Mouse (Mus musculus): ENCODE measurements around the gene 5730522E02Rik.
"Not testable (repeated sequence)": the region's sequence is repeated elsewhere in the genome, so short reads cannot be mapped to it uniquely, and the experiment has no call there.

Gene 5730522E02Rik

GRCm38 (mm10) chr11:26210582-26211180 lies at the start of gene 5730522E02Rik:
5730522E02Rik (minus strand) TSS chr11:26210763.
- DNase-seq (ENCODE audit: low read depth, low spot score): no peak

- DNase-seq (ENCODE audit: low read depth, low spot score): no peak
Observed at GRCm38 (mm10) chr11:26236540-26236939, 26.0 kb upstream of the 5730522E02Rik start.

GRCm38 (mm10) chr11:26229895-26230294 lies 19.3 kb upstream of the 5730522E02Rik start:
- DNase-seq (ENCODE audit: low read depth, low spot score): no peak

- DNase-seq (ENCODE audit: low read depth, low spot score): not testable (repeated sequence)
Observed at GRCm38 (mm10) chr11:26213643-26214042, 3.1 kb upstream of the 5730522E02Rik start.

- DNase-seq (ENCODE audit: low read depth, low spot score): no peak
Observed at GRCm38 (mm10) chr11:26209811-26210581, 567 bp downstream of the 5730522E02Rik start.

GRCm38 (mm10) chr11:26203466-26203865 lies 7.1 kb downstream of the 5730522E02Rik start:
- DNase-seq (ENCODE audit: low read depth, low spot score): no peak

GRCm38 (mm10) chr11:26202842-26203241 lies 7.7 kb downstream of the 5730522E02Rik start:
- DNase-seq (ENCODE audit: low read depth, low spot score): no peak

- no peak for DNase-seq (ENCODE audit: low read depth, low spot score)
Observed at GRCm38 (mm10) chr11:26201778-26202097, 8.8 kb downstream of the 5730522E02Rik start.

GRCm38 (mm10) chr11:26200970-26201777 lies 9.4 kb downstream of the 5730522E02Rik start:
- peak; percentile 28 for DNase-seq (ENCODE audit: low read depth, low spot score)

- DNase-seq (ENCODE audit: low read depth, low spot score): no peak
Observed at GRCm38 (mm10) chr11:26195468-26195867, 15.1 kb downstream of the 5730522E02Rik start.

- no peak for DNase-seq (ENCODE audit: low read depth, low spot score)
Observed at GRCm38 (mm10) chr11:26187231-26187967, 23.2 kb downstream of the 5730522E02Rik start.

- DNase-seq (ENCODE audit: low read depth, low spot score): no peak
Observed at GRCm38 (mm10) chr11:26170572-26170971, 40.0 kb downstream of the 5730522E02Rik start.

GRCm38 (mm10) chr11:26167609-26167971 lies 43.0 kb downstream of the 5730522E02Rik start:
- no peak for DNase-seq (ENCODE audit: low read depth, low spot score)

GRCm38 (mm10) chr11:26166966-26167608 lies 43.5 kb downstream of the 5730522E02Rik start:
- no peak for DNase-seq (ENCODE audit: low read depth, low spot score)

- DNase-seq (ENCODE audit: low read depth, low spot score): no peak
Observed at GRCm38 (mm10) chr11:26164651-26165259, 45.8 kb downstream of the 5730522E02Rik start.

GRCm38 (mm10) chr11:26161354-26161753 lies 49.2 kb downstream of the 5730522E02Rik start:
- no peak for DNase-seq (ENCODE audit: low read depth, low spot score)

- no peak for DNase-seq (ENCODE audit: low read depth, low spot score)
Observed at GRCm38 (mm10) chr11:26159033-26159432, 51.5 kb downstream of the 5730522E02Rik start.

GRCm38 (mm10) chr11:26140024-26140423 lies 70.5 kb downstream of the 5730522E02Rik start:
- no peak for DNase-seq (ENCODE audit: low read depth, low spot score)

GRCm38 (mm10) chr11:26138013-26138412 lies 72.5 kb downstream of the 5730522E02Rik start:
- DNase-seq (ENCODE audit: low read depth, low spot score): no peak

GRCm38 (mm10) chr11:26130911-26131310 lies 79.7 kb downstream of the 5730522E02Rik start:
- no peak for DNase-seq (ENCODE audit: low read depth, low spot score)

GRCm38 (mm10) chr11:26129054-26129453 lies 81.5 kb downstream of the 5730522E02Rik start:
- DNase-seq (ENCODE audit: low read depth, low spot score): no peak
